8 mouse cellular contexts compared by ENCODE assay signal in genomic region chr2:163644575-163645385, GRCm38 (mm10). TPM values are rescaled to one million over a fixed set of nuclear protein-coding genes. Genes with fewer than 3 reads are reported as not detected.
A peak's percentile ranks its signal among the peaks of the same experiment; 100 is the strongest.
DNase-seq lines count a peak whose midpoint lies in the region; ATAC-seq and TF ChIP-seq lines count a peak whose summit lies in the region.

Gene Serinc3 (minus strand): TSS chr2:163645131.

- H3K4me1 ChIP-seq in MEL (ENCODE audit: control insufficient read depth in 1 of 2, insufficient read depth in 2 of 2, low read length in 2 of 2): peaks cover 5 to 24% of the 10 kb centered on the region in 2 experiments; a peak in 3 of 4 replicates
- peaks cover 2% of the 10 kb centered on the region for H3K4me1 ChIP-seq in cerebellum, adult 2 months (ENCODE audit: control insufficient read depth, insufficient read depth, low read length)
- peaks cover 16% of the 10 kb centered on the region for H3K4me1 ChIP-seq in lung, embryonic 16.5 days (replicated peaks; ENCODE audit: control insufficient read depth, insufficient read depth, low read length)

- peak within 1 kb of the TSS; percentile 64 for H3K4me2 ChIP-seq in lung, embryonic 16.5 days (ENCODE audit: low read depth, low read length)

- H3K27ac ChIP-seq in MEL (ENCODE audit: control insufficient read depth, low read depth, low read length): peak within 1 kb of the TSS; percentile 100
- peak within 1 kb of the TSS; percentile 93 for H3K27ac ChIP-seq in cerebellum, adult 2 months (ENCODE audit: insufficient read depth, low read length)
- peak within 1 kb of the TSS; percentile 100 for H3K27ac ChIP-seq in lung, embryonic 16.5 days (ENCODE audit: low read length)

- peaks cover 49% of the 10 kb centered on the region for H3K79me2 ChIP-seq in MEL (ENCODE audit: control insufficient read depth, insufficient read depth, low read length, poor library complexity)

- peak; percentile 30 to 38 (median 37); a peak in 5 of 6 replicates for TF ChIP-seq CTCF in MEL (IDR thresholded peaks at IDR 0.05 in 2 of 3, conservative IDR thresholded peaks at IDR 0.05 in 1 of 3; ENCODE audit: control insufficient read depth in 1 of 3, insufficient read depth in 1 of 3, low read depth in 2 of 3, low read length in 3 of 3, poor library complexity in 1 of 3, severe bottlenecking in 1 of 3)
- TF ChIP-seq CTCF in cerebellum, adult 2 months (IDR thresholded peaks at IDR 0.05; ENCODE audit: borderline replicate concordance, insufficient read depth, low read depth, low read length): peak; percentile 64

- DNase-seq in MEL (ENCODE audit: low read depth, low spot score): peak; percentile 98
- peak; percentile 98 to 99 for DNase-seq in cerebellum, adult 2 months
- DNase-seq in forelimb bud, embryonic 11.5 days (ENCODE audit: low read depth, low spot score): peak; percentile 98
- DNase-seq in layer of hippocampus, adult 9-10 months (ENCODE audit: low spot score): peak; percentile 90
- peak; percentile 99 for DNase-seq in ovary, postnatal 10 days (ENCODE audit: low spot score)
- DNase-seq in thymus, postnatal 10 days (ENCODE audit: low spot score in 2 of 2): peak; percentile 100

- WGBS in cerebellum, adult 2 months: under 1% methylated on average over 74 of the region's 74 CpGs
- 0% methylated on average over 73 of the region's 74 CpGs for WGBS in lung, embryonic 16.5 days

- no peaks in the 10 kb centered on the region for H3K27me3 ChIP-seq in MEL (ENCODE audit: control insufficient read depth in 1 of 2, insufficient read depth in 2 of 2, low read length in 2 of 2)
- no peaks in the 10 kb centered on the region for H3K27me3 ChIP-seq in cerebellum, adult 2 months (ENCODE audit: control insufficient read depth, insufficient read depth, low read length)
- no peaks in the 10 kb centered on the region for H3K27me3 ChIP-seq in lung, embryonic 16.5 days (ENCODE audit: control insufficient read depth, insufficient read depth, low read depth, low read length)

- no peak for TF ChIP-seq RAD21 in MEL (IDR thresholded peaks at IDR 0.05; ENCODE audit: low read depth, low read length)

- H3K36me3 ChIP-seq in MEL (ENCODE audit: control insufficient read depth in 1 of 2, insufficient read depth in 2 of 2, low read length in 2 of 2): peaks cover 10 to 31% of the 10 kb centered on the region in 2 experiments
- no peaks in the 10 kb centered on the region for H3K36me3 ChIP-seq in lung, embryonic 16.5 days (ENCODE audit: control insufficient read depth, insufficient read depth, low read length)

- no peaks in the 10 kb centered on the region for H3K9me3 ChIP-seq in MEL (replicated peaks; ENCODE audit: insufficient read depth, low read length)
- H3K9me3 ChIP-seq in lung, embryonic 16.5 days (ENCODE audit: control insufficient read depth, low read length): no peaks in the 10 kb centered on the region

- peak within 1 kb of the TSS; percentile 94 for H3K9ac ChIP-seq in MEL (ENCODE audit: control insufficient read depth, low read depth, low read length, poor library complexity, severe bottlenecking)
- H3K9ac ChIP-seq in lung, embryonic 16.5 days (ENCODE audit: low read length): peak within 1 kb of the TSS; percentile 96

- H3K4me3 ChIP-seq in MEL (ENCODE audit: control insufficient read depth in 1 of 2, insufficient read depth in 1 of 2, low read depth in 2 of 2, low read length in 2 of 2): peak within 1 kb of the TSS; percentile 78 to 86
- peak within 1 kb of the TSS; percentile 90 for H3K4me3 ChIP-seq in cerebellum, adult 2 months (replicated peaks; ENCODE audit: insufficient read depth, low read depth, low read length)
- H3K4me3 ChIP-seq in lung, embryonic 16.5 days (ENCODE audit: low read length): peak within 1 kb of the TSS; percentile 92

- peak; percentile 87 for ATAC-seq in hematopoietic stem cell, adult 5-6 weeks (replicated peaks in 1 of 2; ENCODE audit: insufficient read depth in 1 of 2, low FRiP score in 2 of 2, low TSS enrichment in 1 of 2, low read depth in 1 of 2, poor library complexity in 2 of 2, severe bottlenecking in 2 of 2)
- ATAC-seq in lung, embryonic 16.5 days (ENCODE audit: low read depth): peak; percentile 96

- no peak; a peak in 1 of 4 replicates for TF ChIP-seq EP300 in MEL (IDR thresholded peaks at IDR 0.05; ENCODE audit: low read depth in 1 of 2, low read length in 2 of 2)

- peak; percentile 86 to 97 for TF ChIP-seq POLR2A in MEL (IDR thresholded peaks at IDR 0.05; ENCODE audit: control insufficient read depth in 1 of 2, insufficient read depth in 1 of 2, low read depth in 1 of 2, low read length in 2 of 2, poor library complexity in 1 of 2)
- peak; percentile 98 for TF ChIP-seq POLR2A in cerebellum, adult 2 months (IDR thresholded peaks at IDR 0.05; ENCODE audit: borderline replicate concordance, insufficient read depth, low read length)

TF ChIP-seq in MEL, 35 proteins besides CTCF, POLR2A, EP300 and RAD21:
- TF ChIP-seq USF1 (IDR thresholded peaks at IDR 0.05; ENCODE audit: low read depth, low read length) (no peak), RCOR1 (IDR thresholded peaks at IDR 0.05; ENCODE audit: low read depth, low read length) (peak; percentile 1; the same call in 1 of the 2 replicates), ZNF384 (IDR thresholded peaks at IDR 0.05; ENCODE audit: low read depth, low read length) (0 out of 2 replicates have a peak, but pooled peaks have one; percentile 21), ZKSCAN1 (IDR thresholded peaks at IDR 0.05; ENCODE audit: low read depth, low read length) (no peak), ETS1 (IDR thresholded peaks at IDR 0.05; ENCODE audit: low read depth, low read length) (peak; percentile 64; the same call in 1 of the 2 replicates), SIN3A (IDR thresholded peaks at IDR 0.05; ENCODE audit: low read length) (peak; percentile 75), NELFE (IDR thresholded peaks at IDR 0.05; ENCODE audit: low read depth, low read length) (peak; percentile 96), TBP (IDR thresholded peaks at IDR 0.05; ENCODE audit: low read depth, low read length) (peak; percentile 95), MEF2A (IDR thresholded peaks at IDR 0.05; ENCODE audit: extremely low read depth, insufficient replicate concordance, low read depth, low read length, poor library complexity, severe bottlenecking) (no peak; the same call in 1 of the 2 replicates), JUND (IDR thresholded peaks at IDR 0.05; ENCODE audit: low read depth, low read length) (no peak), CHD2 (IDR thresholded peaks at IDR 0.05; ENCODE audit: low read length) (no peak), KAT2A (conservative IDR thresholded peaks at IDR 0.05; ENCODE audit: low read depth, low read length) (peak; percentile 51; the same call in 1 of the 2 replicates), CHD1 (IDR thresholded peaks at IDR 0.05; ENCODE audit: low read depth, low read length) (0 out of 2 replicates have a peak, but pooled peaks have one; percentile 22), NRF1 (IDR thresholded peaks at IDR 0.05; ENCODE audit: insufficient read depth, low read depth, low read length, poor library complexity, severe bottlenecking) (no peak; the same call in 1 of the 2 replicates), E2F4 (IDR thresholded peaks at IDR 0.05; ENCODE audit: borderline replicate concordance, low read depth, low read length) (peak; percentile 64; the same call in 1 of the 2 replicates), USF2 (IDR thresholded peaks at IDR 0.05; ENCODE audit: borderline replicate concordance in 1 of 2, insufficient read depth in 1 of 2, low read depth in 1 of 2, low read length in 2 of 2) (no peak), TCF12 (IDR thresholded peaks at IDR 0.05; ENCODE audit: low read depth, low read length) (peak; percentile 88), POLR2AphosphoS2 (IDR thresholded peaks at IDR 0.05; ENCODE audit: low read length) (peak; percentile 96), TAL1 (IDR thresholded peaks at IDR 0.05; ENCODE audit: low read length) (no peak), ELF1 (IDR thresholded peaks at IDR 0.05; ENCODE audit: low read depth, low read length) (peak; percentile 85), BHLHE40 (IDR thresholded peaks at IDR 0.05; ENCODE audit: borderline replicate concordance, low read depth, low read length) (no peak), MYB (IDR thresholded peaks at IDR 0.05; ENCODE audit: low read depth, low read length) (no peak), MAFK (IDR thresholded peaks at IDR 0.05; ENCODE audit: borderline replicate concordance, low read depth, low read length) (no peak), MYC (IDR thresholded peaks at IDR 0.05; ENCODE audit: low read depth, low read length) (0 out of 2 replicates have a peak, but pooled peaks have one; percentile 41), MXI1 (IDR thresholded peaks at IDR 0.05; ENCODE audit: low read depth, low read length) (peak; percentile 83), MAX (IDR thresholded peaks at IDR 0.05; ENCODE audit: low read length) (peak; percentile 16; the same call in 1 of the 2 replicates), MAZ (IDR thresholded peaks at IDR 0.05; ENCODE audit: low read depth, low read length) (peak; percentile 71), SMC3 (IDR thresholded peaks at IDR 0.05; ENCODE audit: low read depth, low read length) (no peak), ZMIZ1 (IDR thresholded peaks at IDR 0.05; ENCODE audit: low read depth, low read length) (peak; percentile 98), ZC3H11A (IDR thresholded peaks at IDR 0.05; ENCODE audit: low read depth, low read length) (no peak), HCFC1 (IDR thresholded peaks at IDR 0.05; ENCODE audit: low read depth, low read length) (peak; percentile 85), UBTF (IDR thresholded peaks at IDR 0.05; ENCODE audit: borderline replicate concordance, insufficient read depth, low read depth, low read length) (no peak), POLR2AphosphoS5 (IDR thresholded peaks at IDR 0.05; ENCODE audit: borderline replicate concordance, low read depth, low read length) (peak; percentile 89; the same call in 1 of the 2 replicates), GATA1 (IDR thresholded peaks at IDR 0.05; ENCODE audit: low read depth, low read length) (no peak), GABPA (IDR thresholded peaks at IDR 0.05; ENCODE audit: low read depth, low read length) (no peak)

RNA-seq across cellular contexts. Expression of gene Serinc3, which starts in this region (rescaled TPM):
- 326 and 348 TPM in 2 replicates for total RNA-seq in MEL (2012; rRNA removed)
- polyA plus RNA-seq in MEL (2012; ENCODE audit: insufficient read depth in 1 of 2, insufficient read length in 2 of 2, low read depth in 1 of 2, low replicate concordance in 2 of 2, missing spikeins in 1 of 2): 100 to 1,000 TPM; 637 to 650 TPM
- polyA plus RNA-seq in cerebellum, adult 2 months (2012; rRNA removed): 162 and 179 TPM in 2 replicates
- 779 and 830 TPM in 2 replicates for total RNA-seq in hematopoietic stem cell, adult 5-6 weeks (2017)
- 71.5 and 72.8 TPM in 2 replicates for polyA plus RNA-seq in lung, embryonic 16.5 days (2015; fragmentation: Nextera tagmentation; extraction: Ambion mirVana)

Comparison
In these comparisons a context has a peak if more than half of its experiments do, and no peak if none do; other contexts are left out.
1. Peak in every context shown above with its lines: DNase-seq, ATAC-seq, H3K4me3 ChIP-seq and H3K27ac ChIP-seq.